Mouse (Mus musculus): Measurements from ENCODE around the gene Rbsn. TPM values are rescaled to one million over a fixed set of nuclear protein-coding genes. Genes with fewer than 3 reads are reported as not detected.

Gene Rbsn
- 22.4 and 26.8 TPM in 2 replicates for polyA plus RNA-seq (2014; fragmentation: Nextera tagmentation; extraction: Ambion mirVana)

DNA sequence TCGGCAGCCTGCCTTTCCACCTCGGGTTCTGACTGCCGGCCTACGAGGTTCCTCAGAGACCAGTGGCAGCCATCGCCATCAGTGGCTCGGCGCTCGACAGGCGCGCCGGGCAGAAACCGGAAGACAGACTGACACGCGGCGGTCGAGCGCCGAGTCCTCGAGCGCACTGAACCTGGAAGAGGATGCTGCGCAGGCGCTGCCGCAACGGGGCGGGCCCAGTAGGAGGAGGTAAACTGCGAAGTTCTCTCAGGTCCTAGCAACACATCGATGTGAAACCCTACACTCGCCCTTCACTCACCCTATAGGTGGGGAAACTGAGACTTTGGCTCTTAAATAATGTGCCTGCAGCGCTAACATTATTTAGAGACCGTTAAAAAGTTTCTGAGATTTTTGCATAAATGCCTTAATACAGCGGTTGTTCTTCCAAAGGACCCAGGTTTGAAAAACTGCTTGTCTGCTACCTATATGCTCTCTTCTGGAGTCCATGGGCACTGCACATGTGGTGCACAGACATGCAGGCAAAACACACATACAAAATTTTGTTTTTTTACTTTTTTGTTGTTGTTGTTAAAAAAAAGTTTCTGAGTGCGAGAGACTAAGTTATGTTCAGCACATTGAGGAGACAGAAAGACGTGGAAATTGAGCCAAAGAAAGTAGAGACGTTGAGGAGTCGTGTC is at the start of gene Rbsn:
Rbsn (minus strand) TSS at position 153 of the 677 bp plus-strand sequence.
- peak; percentile 94 for ATAC-seq (ENCODE audit: low FRiP score)
- no peaks in the 10 kb centered on the region for H3K9me3 ChIP-seq (ENCODE audit: control insufficient read depth, low read length)
- peak within 1 kb of the TSS; percentile 89 for H3K4me3 ChIP-seq (replicated peaks; ENCODE audit: low read length)
- H3K36me3 ChIP-seq (replicated peaks; ENCODE audit: control insufficient read depth, insufficient read depth) = peaks cover 15% of the 10 kb centered on the region
- H3K4me1 ChIP-seq (replicated peaks; ENCODE audit: control insufficient read depth, insufficient read depth, low read length) = peaks cover 11% of the 10 kb centered on the region
- peak within 1 kb of the TSS; percentile 96 for H3K4me2 ChIP-seq (replicated peaks)
- WGBS = 10% methylated on average over 35 of the region's 35 CpGs
- H3K9ac ChIP-seq = peak within 1 kb of the TSS; percentile 95
- no peaks in the 10 kb centered on the region for H3K27me3 ChIP-seq (ENCODE audit: control insufficient read depth, insufficient read depth, low read length)
- H3K27ac ChIP-seq = peak within 1 kb of the TSS; percentile 94
- DNase-seq (ENCODE audit: low spot score) = peak; percentile 92

GRCm38 (mm10) chr6:92261162-92261843 is 46.6 kb upstream of the Rbsn start:
- ATAC-seq (ENCODE audit: low FRiP score) (no peak), DNase-seq (ENCODE audit: low spot score) (no peak)
- 70% methylated on average over 4 of the region's 4 CpGs for WGBS

DNA sequence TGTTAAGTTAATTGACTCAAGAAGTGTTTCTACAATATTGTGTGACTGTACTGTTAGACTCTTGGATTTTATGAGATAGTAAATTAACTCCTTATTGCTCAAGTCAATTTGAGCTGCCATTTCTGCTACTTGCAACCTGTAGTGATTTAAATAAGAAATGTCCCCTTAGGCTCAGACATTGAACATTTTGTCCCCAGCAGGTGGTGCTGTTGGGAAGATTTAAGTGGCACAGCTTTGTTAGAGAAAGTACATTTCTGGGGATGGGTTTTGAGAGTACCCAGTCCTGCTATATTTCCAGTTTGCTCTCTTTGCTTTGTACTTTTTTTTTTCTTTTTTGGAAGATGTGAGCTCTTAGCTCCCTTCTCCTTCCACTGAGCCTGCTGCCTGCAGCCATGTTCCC is 40.6 kb upstream of the Rbsn start:
- no peak for DNase-seq (ENCODE audit: low spot score)
- no peak overlapping the region for H3K4me3 ChIP-seq (replicated peaks; ENCODE audit: low read length)
- H3K36me3 ChIP-seq (replicated peaks; ENCODE audit: control insufficient read depth, insufficient read depth) = no peaks in the 10 kb centered on the region
- H3K4me1 ChIP-seq (replicated peaks; ENCODE audit: control insufficient read depth, insufficient read depth, low read length) = no peaks in the 10 kb centered on the region
- H3K4me2 ChIP-seq (replicated peaks) = no peak overlapping the region
- no peaks in the 10 kb centered on the region; the same call in 1 of the 2 replicates for H3K9me3 ChIP-seq (ENCODE audit: control insufficient read depth, low read length)
- H3K9ac ChIP-seq = no peak overlapping the region
- ATAC-seq (ENCODE audit: low FRiP score) = no peak
- no peaks in the 10 kb centered on the region for H3K27me3 ChIP-seq (ENCODE audit: control insufficient read depth, insufficient read depth, low read length)
- no peak overlapping the region for H3K27ac ChIP-seq

More at GRCm38 (mm10) chr6:92261162-92261843, 46.6 kb upstream of the Rbsn start:
- H3K27me3 ChIP-seq (ENCODE audit: control insufficient read depth, insufficient read depth, low read length) = no peaks in the 10 kb centered on the region
- no peak overlapping the region for H3K9ac ChIP-seq
- H3K9me3 ChIP-seq (ENCODE audit: control insufficient read depth, low read length) = no peaks in the 10 kb centered on the region
- H3K4me1 ChIP-seq (replicated peaks; ENCODE audit: control insufficient read depth, insufficient read depth, low read length) = no peaks in the 10 kb centered on the region
- no peaks in the 10 kb centered on the region for H3K36me3 ChIP-seq (replicated peaks; ENCODE audit: control insufficient read depth, insufficient read depth)
- H3K27ac ChIP-seq = no peak overlapping the region
- no peak overlapping the region for H3K4me2 ChIP-seq (replicated peaks)
- no peak overlapping the region for H3K4me3 ChIP-seq (replicated peaks; ENCODE audit: low read length)

GRCm38 (mm10) chr6:92253253-92253870 is 38.6 kb upstream of the Rbsn start:
- ATAC-seq (ENCODE audit: low FRiP score) (no peak), DNase-seq (ENCODE audit: low spot score) (no peak)
- Histone ChIP-seq H3K9me3 (ENCODE audit: control insufficient read depth, low read length) (no peaks in the 10 kb centered on the region; the same call in 1 of the 2 replicates), H3K4me1 (replicated peaks; ENCODE audit: control insufficient read depth, insufficient read depth, low read length) (no peaks in the 10 kb centered on the region), H3K4me3 (replicated peaks; ENCODE audit: low read length) (no peak overlapping the region), H3K4me2 (replicated peaks) (no peak overlapping the region), H3K9ac (no peak overlapping the region), H3K27me3 (ENCODE audit: control insufficient read depth, insufficient read depth, low read length) (no peaks in the 10 kb centered on the region), H3K27ac (no peak overlapping the region), H3K36me3 (replicated peaks; ENCODE audit: control insufficient read depth, insufficient read depth) (no peaks in the 10 kb centered on the region)
- 86% methylated on average over 3 of the region's 3 CpGs for WGBS

DNA sequence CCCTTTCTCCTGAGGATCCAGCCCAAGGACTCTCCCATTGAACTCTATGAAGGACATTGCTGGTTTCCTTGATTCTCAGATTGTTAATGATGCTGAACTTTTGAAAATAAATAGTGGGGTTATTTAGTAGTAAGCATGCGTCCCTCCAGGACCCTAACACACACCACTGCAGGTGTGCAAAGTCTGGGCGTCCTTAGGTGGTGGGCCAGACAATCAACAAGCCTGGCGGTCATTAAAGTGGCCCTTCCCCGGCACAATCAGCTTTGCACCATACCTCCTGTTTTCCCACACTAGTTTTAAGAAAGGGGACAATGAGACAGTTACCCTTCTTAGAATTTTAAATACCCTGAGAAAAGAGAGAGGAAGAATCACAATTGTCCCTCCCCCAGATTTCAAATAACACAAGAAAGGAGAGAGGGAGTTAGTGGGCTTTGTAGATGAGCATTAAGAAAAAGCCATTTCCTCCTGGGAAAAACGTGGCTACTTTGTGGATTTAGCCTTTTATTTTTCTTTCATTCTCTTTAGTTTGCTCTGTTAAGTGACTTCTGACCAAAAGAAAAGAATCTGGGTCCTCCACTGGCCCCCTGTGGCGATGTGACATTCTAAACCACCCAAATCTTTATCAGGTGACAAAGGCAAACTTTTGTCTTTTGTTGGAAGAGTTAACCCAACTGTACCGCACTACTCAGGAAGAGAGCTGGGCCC is 32.6 kb upstream of the Rbsn start:
- WGBS = 14% methylated on average over 7 of the region's 7 CpGs
- Histone ChIP-seq H3K4me2 (replicated peaks) (no peak overlapping the region), H3K36me3 (replicated peaks; ENCODE audit: control insufficient read depth, insufficient read depth) (no peaks in the 10 kb centered on the region), H3K27ac (no peak overlapping the region), H3K27me3 (ENCODE audit: control insufficient read depth, insufficient read depth, low read length) (peaks cover 25% of the 10 kb centered on the region), H3K4me3 (replicated peaks; ENCODE audit: low read length) (no peak overlapping the region), H3K9me3 (ENCODE audit: control insufficient read depth, low read length) (no peaks in the 10 kb centered on the region), H3K9ac (no peak overlapping the region), H3K4me1 (replicated peaks; ENCODE audit: control insufficient read depth, insufficient read depth, low read length) (no peaks in the 10 kb centered on the region)
- ATAC-seq (ENCODE audit: low FRiP score) = no peak
- DNase-seq (ENCODE audit: low spot score) = no peak

DNA sequence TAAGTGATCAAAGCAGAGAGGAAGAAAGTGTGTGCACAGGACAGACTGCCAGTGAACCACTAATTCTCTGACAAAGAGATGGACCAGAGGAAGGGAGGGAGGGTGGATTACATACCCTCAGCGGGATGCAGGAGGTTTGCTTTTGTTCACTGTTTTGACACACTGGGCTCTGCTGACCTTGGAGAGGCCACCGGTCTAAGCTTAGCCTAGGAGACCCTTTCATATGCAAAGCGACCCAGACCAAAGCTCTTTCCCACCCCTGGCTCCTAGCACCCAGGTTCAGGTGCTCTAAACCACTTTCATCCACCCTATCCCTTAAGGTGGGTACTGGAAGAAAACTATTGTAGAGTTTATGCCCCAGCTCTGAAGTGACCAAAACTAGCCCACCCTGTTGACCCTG is 31.6 kb upstream of the Rbsn start:
- no peaks in the 10 kb centered on the region for H3K9me3 ChIP-seq (ENCODE audit: control insufficient read depth, low read length)

GRCm38 (mm10) chr6:92244591-92244990 is 29.9 kb upstream of the Rbsn start, which contains the start of gene Trh:
TSS of gene Trh (minus strand) at chr6:92244650.
- no peak within 1 kb of the TSS for H3K27ac ChIP-seq
- no peaks in the 10 kb centered on the region for H3K36me3 ChIP-seq (replicated peaks; ENCODE audit: control insufficient read depth, insufficient read depth)
- no peak for ATAC-seq (ENCODE audit: low FRiP score)
- H3K4me3 ChIP-seq (replicated peaks; ENCODE audit: low read length) = peak within 1 kb of the TSS; percentile 28
- peaks cover 25% of the 10 kb centered on the region for H3K27me3 ChIP-seq (ENCODE audit: control insufficient read depth, insufficient read depth, low read length)
- H3K4me2 ChIP-seq (replicated peaks) = peak within 1 kb of the TSS; percentile 50
- H3K9me3 ChIP-seq (ENCODE audit: control insufficient read depth, low read length) = no peaks in the 10 kb centered on the region
- 1% methylated on average over 31 of the region's 31 CpGs for WGBS
- no peaks in the 10 kb centered on the region for H3K4me1 ChIP-seq (replicated peaks; ENCODE audit: control insufficient read depth, insufficient read depth, low read length)
- no peak for DNase-seq (ENCODE audit: low spot score)
- H3K9ac ChIP-seq = peak within 1 kb of the TSS; percentile 49; the same call in 1 of the 2 replicates

More for the DNA sequence above, 31.6 kb upstream of the Rbsn start:
- Histone ChIP-seq H3K4me1 (replicated peaks; ENCODE audit: control insufficient read depth, insufficient read depth, low read length) (no peaks in the 10 kb centered on the region), H3K36me3 (replicated peaks; ENCODE audit: control insufficient read depth, insufficient read depth) (no peaks in the 10 kb centered on the region), H3K27me3 (ENCODE audit: control insufficient read depth, insufficient read depth, low read length) (peaks cover 25% of the 10 kb centered on the region), H3K27ac (no peak overlapping the region), H3K4me2 (replicated peaks) (no peak overlapping the region), H3K4me3 (replicated peaks; ENCODE audit: low read length) (no peak overlapping the region), H3K9ac (no peak overlapping the region)
- WGBS = 5% methylated on average over 3 of the region's 3 CpGs
- DNase-seq (ENCODE audit: low spot score) (no peak), ATAC-seq (ENCODE audit: low FRiP score) (no peak)

DNA sequence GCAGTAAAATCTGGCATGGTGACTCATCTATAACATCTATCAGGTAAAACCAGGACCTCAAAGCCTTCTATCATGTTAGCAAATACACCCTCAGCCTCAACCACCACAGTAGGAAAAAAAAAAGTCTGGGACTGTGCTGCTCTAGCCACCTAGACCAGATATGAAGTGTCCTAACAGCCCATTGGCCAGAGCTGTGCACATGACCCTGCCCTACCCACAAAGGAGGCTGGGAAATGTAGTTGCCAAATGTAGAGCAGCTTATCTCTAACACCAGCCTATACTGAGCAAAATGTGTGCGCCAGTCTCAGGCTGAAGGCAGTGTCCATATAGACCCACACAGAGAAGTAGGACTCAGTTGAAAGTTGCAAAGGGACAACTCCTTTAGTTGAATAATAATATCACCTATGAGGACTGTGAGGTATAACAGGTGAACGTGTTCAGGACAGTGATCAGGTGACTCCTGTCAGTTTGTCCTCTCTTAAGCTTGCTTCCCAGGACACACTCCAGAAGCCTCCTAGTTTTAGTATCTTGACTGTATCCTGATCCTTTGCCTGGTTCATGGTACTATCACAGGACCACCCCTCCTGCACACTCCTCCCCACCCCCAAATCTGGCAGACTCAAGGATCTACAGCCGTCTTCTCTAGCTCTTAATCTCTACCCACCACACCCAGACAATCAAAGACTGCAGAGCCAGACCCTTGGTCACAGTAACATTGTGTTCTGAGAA is 26.6 kb upstream of the Rbsn start:
- Histone ChIP-seq H3K4me2 (replicated peaks) (no peak overlapping the region), H3K4me3 (replicated peaks; ENCODE audit: low read length) (no peak overlapping the region), H3K27ac (no peak overlapping the region), H3K9ac (no peak overlapping the region), H3K36me3 (replicated peaks; ENCODE audit: control insufficient read depth, insufficient read depth) (no peaks in the 10 kb centered on the region), H3K4me1 (replicated peaks; ENCODE audit: control insufficient read depth, insufficient read depth, low read length) (no peaks in the 10 kb centered on the region), H3K9me3 (ENCODE audit: control insufficient read depth, low read length) (no peaks in the 10 kb centered on the region), H3K27me3 (ENCODE audit: control insufficient read depth, insufficient read depth, low read length) (peaks cover 25% of the 10 kb centered on the region)
- DNase-seq (ENCODE audit: low spot score) (peak; percentile 42), ATAC-seq (ENCODE audit: low FRiP score) (peak; percentile 94)
- 71% methylated on average over 3 of the region's 3 CpGs for WGBS

Data from hindbrain, embryonic 14.5 days (tissue).